Mouse (Mus musculus) erythroblast, embryonic 14.5 days (primary cell): ENCODE measurements around the gene Ap3b1. TPM values are rescaled to one million over a fixed set of nuclear protein-coding genes. Genes with fewer than 3 reads are reported as not detected.

ENCODE experiments used
- H3K27me3 ChIP-seq: 2 replicates; pipeline ENCODE4 v1.6.1; 2012; ENCODE audit warnings: inconsistent platforms; ENCODE audit not compliant: control insufficient read depth
- H3K36me3 ChIP-seq: 2 replicates; pipeline ENCODE4 v1.6.1; 2012; ENCODE audit warnings: mild to moderate bottlenecking, inconsistent platforms; ENCODE audit not compliant: control insufficient read depth
- H3K4me1 ChIP-seq: 2 replicates; pipeline ENCODE4 v1.6.1; 2012; ENCODE audit warnings: inconsistent platforms; ENCODE audit not compliant: control insufficient read depth
- H3K4me3 ChIP-seq: replicated peaks from 2 replicates; pipeline ENCODE3; 2012; ENCODE audit warnings: moderate library complexity, mild to moderate bottlenecking, inconsistent platforms
- H3K9me3 ChIP-seq: 2 replicates; pipeline ENCODE4 v1.6.1; 2012; ENCODE audit warnings: low read length, inconsistent platforms, mixed read lengths; ENCODE audit not compliant: control insufficient read depth
- GATA1 ChIP-seq: IDR thresholded peaks from 2 replicates; pipeline ENCODE4 v1.6.1; 2012; ENCODE audit warnings: low read length, inconsistent platforms, mixed read lengths
- TAL1 ChIP-seq: IDR thresholded peaks from 3 replicates; pipeline ENCODE4 v1.6.1; 2012; ENCODE audit warnings: low read length, inconsistent platforms, mixed read lengths
- polyA plus RNA-seq: library from polyadenylated mRNA; stranded (reverse); fragments of >175 nt; gene quantifications from 2 replicates; pipeline ENCODE4 v1.2.3, GENCODE M21; 2012

The Ap3b1 gene
- polyA plus RNA-seq, 1 experiment: 0.87 TPM

GRCm38 (mm10) chr13:94389541-94389940 lies 30.8 kb downstream of the Ap3b1 start:
- no peak overlapping the region for H3K4me3 ChIP-seq
- H3K36me3 ChIP-seq: peaks cover 26% of the 10 kb centered on the region
- TF ChIP-seq TAL1 (no peak), GATA1 (no peak)
- peaks cover 3% of the 10 kb centered on the region for H3K4me1 ChIP-seq
- H3K27me3 ChIP-seq: no peaks in the 10 kb centered on the region
- no peaks in the 10 kb centered on the region for H3K9me3 ChIP-seq

- no peaks in the 10 kb centered on the region for H3K9me3 ChIP-seq
- H3K4me1 ChIP-seq: peaks cover 3% of the 10 kb centered on the region
- H3K4me3 ChIP-seq: no peak overlapping the region
- peaks cover 47% of the 10 kb centered on the region for H3K36me3 ChIP-seq
- H3K27me3 ChIP-seq: no peaks in the 10 kb centered on the region
- TF ChIP-seq TAL1: no peak
- no peak for TF ChIP-seq GATA1
Measured at GRCm38 (mm10) chr13:94392282-94392681, 33.5 kb downstream of the Ap3b1 start.

GRCm38 (mm10) chr13:94394486-94394885 lies 35.7 kb downstream of the Ap3b1 start:
- no peaks in the 10 kb centered on the region for H3K9me3 ChIP-seq
- peaks cover 53% of the 10 kb centered on the region for H3K36me3 ChIP-seq
- no peak overlapping the region for H3K4me3 ChIP-seq
- TF ChIP-seq TAL1 (no peak), GATA1 (no peak)
- H3K4me1 ChIP-seq: peaks cover 3% of the 10 kb centered on the region
- no peaks in the 10 kb centered on the region for H3K27me3 ChIP-seq

- H3K27me3 ChIP-seq: no peaks in the 10 kb centered on the region
- H3K9me3 ChIP-seq: no peaks in the 10 kb centered on the region
- peaks cover 3% of the 10 kb centered on the region for H3K4me1 ChIP-seq
- H3K4me3 ChIP-seq: no peak overlapping the region
- peaks cover 53% of the 10 kb centered on the region for H3K36me3 ChIP-seq
- TF ChIP-seq GATA1: no peak
- TF ChIP-seq TAL1: no peak
Measured at GRCm38 (mm10) chr13:94395763-94396162, 37.0 kb downstream of the Ap3b1 start.

- Histone ChIP-seq H3K9me3 (no peaks in the 10 kb centered on the region), H3K36me3 (peaks cover 50% of the 10 kb centered on the region), H3K4me3 (no peak overlapping the region), H3K4me1 (peaks cover 3% of the 10 kb centered on the region), H3K27me3 (no peaks in the 10 kb centered on the region)
- TF ChIP-seq TAL1 (no peak), GATA1 (no peak)
Measured at GRCm38 (mm10) chr13:94396392-94396920, 37.7 kb downstream of the Ap3b1 start.

- peaks cover 43% of the 10 kb centered on the region for H3K36me3 ChIP-seq
- no peak for TF ChIP-seq GATA1
- no peak for TF ChIP-seq TAL1
- no peak overlapping the region for H3K4me3 ChIP-seq
- H3K9me3 ChIP-seq: no peaks in the 10 kb centered on the region
- no peaks in the 10 kb centered on the region for H3K27me3 ChIP-seq
- H3K4me1 ChIP-seq: no peaks in the 10 kb centered on the region
Measured at GRCm38 (mm10) chr13:94398568-94399374, 40.0 kb downstream of the Ap3b1 start.

GRCm38 (mm10) chr13:94400465-94400864 lies 41.7 kb downstream of the Ap3b1 start:
- no peak overlapping the region for H3K4me3 ChIP-seq
- no peaks in the 10 kb centered on the region for H3K27me3 ChIP-seq
- H3K36me3 ChIP-seq: peaks cover 48% of the 10 kb centered on the region
- H3K4me1 ChIP-seq: no peaks in the 10 kb centered on the region
- H3K9me3 ChIP-seq: no peaks in the 10 kb centered on the region
- TF ChIP-seq GATA1: no peak

GRCm38 (mm10) chr13:94423600-94423999 lies 64.8 kb downstream of the Ap3b1 start:
- Histone ChIP-seq H3K4me3 (no peak overlapping the region), H3K9me3 (no peaks in the 10 kb centered on the region), H3K4me1 (no peaks in the 10 kb centered on the region), H3K36me3 (peaks cover 12% of the 10 kb centered on the region), H3K27me3 (no peaks in the 10 kb centered on the region)
- no peak for TF ChIP-seq GATA1
- no peak for TF ChIP-seq TAL1

- H3K36me3 ChIP-seq: peaks cover 10% of the 10 kb centered on the region
- no peak overlapping the region for H3K4me3 ChIP-seq
- TF ChIP-seq GATA1: no peak
- no peaks in the 10 kb centered on the region; the same call in 1 of the 2 replicates for H3K9me3 ChIP-seq
- H3K4me1 ChIP-seq: no peaks in the 10 kb centered on the region
- H3K27me3 ChIP-seq: no peaks in the 10 kb centered on the region
Measured at GRCm38 (mm10) chr13:94429567-94429966, 70.8 kb downstream of the Ap3b1 start.

GRCm38 (mm10) chr13:94439386-94439785 lies 80.6 kb downstream of the Ap3b1 start:
- Histone ChIP-seq H3K4me1 (no peaks in the 10 kb centered on the region), H3K9me3 (no peaks in the 10 kb centered on the region), H3K36me3 (peaks cover 40% of the 10 kb centered on the region), H3K27me3 (no peaks in the 10 kb centered on the region), H3K4me3 (no peak overlapping the region)
- TF ChIP-seq GATA1 (no peak), TAL1 (no peak)
